Mouse (Mus musculus) cerebellum, adult 11-12 months (tissue): ENCODE data around the gene Asf1b.
A peak's percentile ranks its signal among the peaks of the same experiment; 100 is the strongest.

Source experiments
- DNase-seq: peaks from one replicate; pipeline ENCODE4 v3.0.0; 2022

The Asf1b gene

DNA sequence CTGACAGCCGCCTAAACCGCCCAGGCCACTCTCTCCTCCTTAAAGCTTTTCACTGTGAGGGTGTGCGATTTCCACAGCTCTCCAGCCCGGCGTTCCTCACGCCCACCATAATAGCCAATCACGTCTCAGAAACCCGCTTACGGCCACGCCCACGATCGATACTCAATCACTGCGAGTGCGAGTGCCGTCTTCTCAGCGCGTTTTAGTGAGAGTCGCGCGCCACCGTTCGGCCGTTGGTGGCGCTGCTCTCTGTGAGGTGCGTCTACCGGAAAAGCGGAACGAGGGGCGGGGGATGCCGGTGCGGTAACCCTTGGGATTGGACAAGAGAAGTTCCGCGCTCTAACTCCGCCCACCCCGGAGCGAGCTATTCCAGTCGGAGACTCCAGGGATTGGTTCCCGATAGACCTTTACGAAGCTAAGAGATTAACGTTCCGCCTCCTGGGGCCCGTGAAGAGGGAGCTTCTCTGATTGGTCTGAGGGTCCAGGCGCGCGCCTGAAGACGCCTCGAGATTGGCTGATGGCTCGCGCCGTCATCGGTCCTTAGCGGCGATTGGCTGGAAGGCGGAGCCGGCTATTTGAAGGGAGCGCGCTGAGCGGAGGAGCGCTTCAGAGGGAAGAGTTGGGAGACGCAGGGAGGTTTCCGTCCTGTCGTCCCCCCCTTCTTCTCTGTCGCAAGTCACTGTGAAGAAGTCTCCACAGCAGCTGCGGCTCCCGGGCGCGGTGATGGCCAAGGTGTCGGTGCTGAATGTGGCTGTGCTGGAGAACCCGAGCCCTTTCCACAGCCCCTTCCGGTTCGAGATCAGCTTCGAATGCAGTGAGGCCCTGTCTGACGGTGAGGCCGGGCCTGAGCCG is at the start of gene Asf1b, which contains the start of gene Gm10644:
Gene Asf1b, plus strand, starts transcription at position 402 of the 852 bp plus-strand sequence.
Gene Gm10644, minus strand, starts transcription at position 100 of the 852 bp plus-strand sequence.
- DNase-seq: peak; percentile 99

GRCm38 (mm10) chr8:83908583-83908982 is 46.7 kb upstream of the Asf1b start:
- DNase-seq: no peak

GRCm38 (mm10) chr8:83909311-83909710 is 46.0 kb upstream of the Asf1b start:
- DNase-seq: no peak

GRCm38 (mm10) chr8:83911809-83912731 is 43.2 kb upstream of the Asf1b start:
- DNase-seq: no peak

DNA sequence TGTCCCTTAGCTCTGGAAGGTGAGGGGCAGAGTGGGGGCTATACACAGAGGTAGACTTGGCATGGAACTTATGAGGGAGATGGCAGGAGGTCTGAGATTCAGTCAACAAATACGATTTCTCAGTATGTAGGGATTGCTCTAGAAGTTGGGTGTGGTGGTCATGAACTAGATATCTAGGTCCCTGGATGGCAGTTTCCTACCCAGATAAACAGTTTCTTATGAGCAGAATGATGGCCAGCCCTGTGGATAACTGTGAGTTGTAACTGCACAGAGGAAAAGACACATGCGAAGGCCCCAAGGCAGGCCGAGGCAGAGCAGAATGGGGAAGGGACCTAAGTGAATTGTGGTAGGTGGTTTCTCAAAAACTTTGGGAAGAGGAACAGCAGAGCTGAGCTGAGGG is 41.1 kb upstream of the Asf1b start:
- no peak for DNase-seq

DNA sequence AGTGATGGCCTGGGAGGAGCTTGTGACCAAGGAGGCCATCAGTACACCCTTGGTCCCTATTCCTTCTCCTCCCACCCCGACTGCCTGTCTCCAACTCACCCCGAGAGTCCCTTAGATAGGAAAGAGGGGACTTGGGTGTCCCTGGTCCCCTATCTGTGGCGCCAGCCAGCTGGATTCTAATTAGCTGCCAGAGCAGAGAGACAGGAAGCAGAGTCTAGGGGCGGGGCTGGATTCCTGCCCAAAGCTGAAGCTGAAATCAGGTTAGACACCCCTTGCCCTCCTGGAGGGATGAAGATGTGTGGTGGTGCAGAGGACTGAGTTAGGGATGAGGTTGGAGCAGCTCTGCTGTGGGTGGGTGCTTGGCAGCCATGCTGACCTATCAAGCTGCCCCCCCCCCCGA is 40.4 kb upstream of the Asf1b start:
- no peak for DNase-seq

DNA sequence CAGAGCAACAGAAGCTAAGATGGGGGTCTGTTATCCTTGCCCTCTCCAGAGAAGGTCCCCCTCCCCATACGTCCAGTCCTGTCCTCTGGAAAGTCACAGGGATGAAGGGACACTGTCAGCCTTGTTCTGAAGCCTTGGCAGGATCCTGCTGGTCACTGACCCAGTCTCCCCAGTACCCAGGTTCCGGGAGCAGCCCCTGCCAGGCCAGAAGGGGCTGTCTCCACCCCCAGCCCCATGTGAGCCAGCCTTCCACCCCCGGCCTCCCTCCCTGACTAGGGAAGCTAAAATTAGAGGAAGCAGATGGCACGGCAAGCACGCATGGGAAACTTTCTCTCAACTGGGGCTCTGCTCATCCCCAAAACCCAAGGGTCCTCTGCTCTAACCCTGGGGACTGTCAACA is 39.3 kb upstream of the Asf1b start:
- DNase-seq: no peak

DNA sequence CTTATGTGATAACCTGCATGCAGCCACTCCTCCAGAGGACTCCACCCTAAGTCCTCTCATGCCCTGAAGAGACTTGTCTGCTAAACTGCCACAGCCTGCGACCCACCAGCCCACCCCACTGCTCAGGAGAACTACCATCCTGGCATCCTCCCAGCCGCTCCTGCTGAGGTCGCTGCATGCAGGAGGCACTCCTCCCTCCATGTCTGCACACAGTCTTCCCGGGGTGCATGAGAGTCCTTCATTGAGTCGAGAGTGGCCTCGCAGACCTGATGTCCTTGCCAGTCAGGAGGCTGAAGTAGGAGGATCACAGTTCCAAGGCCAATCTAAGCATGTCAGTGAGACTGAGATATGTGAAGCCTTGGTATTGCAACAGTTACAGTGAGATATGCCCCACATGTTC is 37.7 kb upstream of the Asf1b start:
- no peak for DNase-seq

DNA sequence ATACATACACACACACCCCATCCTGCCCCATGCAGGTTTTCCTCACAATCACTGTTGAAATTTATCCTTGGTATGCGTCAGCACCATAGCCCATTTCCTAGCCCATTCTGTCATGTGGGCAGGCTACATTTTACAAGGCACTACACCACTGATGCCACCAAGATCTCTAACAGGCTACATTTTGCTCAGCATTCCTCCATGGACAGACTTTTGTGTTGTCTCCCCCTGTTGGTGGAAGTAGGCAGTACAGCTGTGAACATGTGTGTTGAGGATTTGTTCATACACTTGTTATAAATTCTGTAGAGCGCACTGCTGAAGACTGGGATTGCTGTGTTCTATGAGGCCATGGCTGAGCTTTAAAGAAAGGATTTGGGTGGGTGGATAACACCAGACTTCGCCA is 33.7 kb upstream of the Asf1b start:
- peak; percentile 63 for DNase-seq

- no peak for DNase-seq
These were observed 32.6 kb upstream of the Asf1b start for GRCm38 (mm10) chr8:83922727-83923126.

GRCm38 (mm10) chr8:83924585-83924984 is 30.7 kb upstream of the Asf1b start:
- no peak for DNase-seq

- DNase-seq: no peak
These were observed 29.0 kb upstream of the Asf1b start for GRCm38 (mm10) chr8:83926266-83926665.

DNA sequence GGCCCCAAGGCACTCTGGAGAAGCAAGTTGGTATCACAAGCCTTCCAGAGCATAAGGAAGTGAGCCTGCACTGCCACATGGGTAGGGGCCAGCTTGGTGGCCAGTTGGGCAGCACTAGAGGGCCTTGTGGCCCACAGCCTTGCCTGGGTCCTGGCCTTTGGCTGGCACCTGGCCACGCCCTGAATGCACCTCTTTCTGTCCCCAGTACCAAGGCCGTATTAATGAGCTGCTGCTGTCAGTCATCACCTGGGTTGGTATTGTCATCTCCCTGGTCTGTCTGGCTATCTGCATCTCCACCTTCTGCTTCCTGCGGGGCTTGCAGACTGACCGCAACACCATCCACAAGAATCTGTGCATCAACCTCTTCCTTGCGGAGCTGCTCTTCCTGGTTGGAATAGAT is 21.1 kb upstream of the Asf1b start:
- DNase-seq: peak; percentile 7

GRCm38 (mm10) chr8:83934994-83935393 is 20.3 kb upstream of the Asf1b start:
- DNase-seq: no peak

GRCm38 (mm10) chr8:83935435-83935834 is 19.9 kb upstream of the Asf1b start:
- no peak for DNase-seq

- no peak for DNase-seq
These were observed 17.7 kb upstream of the Asf1b start for GRCm38 (mm10) chr8:83937645-83938044.

GRCm38 (mm10) chr8:83938330-83938729 is 17.0 kb upstream of the Asf1b start:
- DNase-seq: peak; percentile 21

GRCm38 (mm10) chr8:83941066-83941677 is 14.1 kb upstream of the Asf1b start:
- DNase-seq: peak; percentile 17

GRCm38 (mm10) chr8:83942446-83942845 is 12.9 kb upstream of the Asf1b start:
- DNase-seq: no peak

DNA sequence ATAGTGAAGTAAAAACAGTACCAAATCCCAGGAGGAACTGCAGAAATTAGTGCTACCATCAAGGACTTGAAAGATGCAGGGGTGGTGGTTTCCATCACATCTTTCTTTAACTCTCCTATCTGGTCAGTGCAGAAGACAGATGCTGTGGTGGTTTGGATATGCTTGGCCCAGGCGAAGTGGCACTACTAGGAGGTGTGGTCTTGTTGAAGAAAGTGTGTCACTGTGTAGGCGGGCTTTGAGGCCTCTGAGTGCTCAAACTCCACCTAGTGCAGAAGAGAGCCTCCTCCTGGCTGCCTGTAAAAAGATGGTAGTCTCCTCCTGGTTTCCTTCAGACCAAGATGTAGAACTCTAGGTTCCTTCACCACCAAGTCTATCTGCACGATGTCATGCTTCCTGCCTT is 9.8 kb upstream of the Asf1b start:
- no peak for DNase-seq

GRCm38 (mm10) chr8:83954749-83955105 is 580 bp upstream of the Asf1b start:
- no peak for DNase-seq

DNA sequence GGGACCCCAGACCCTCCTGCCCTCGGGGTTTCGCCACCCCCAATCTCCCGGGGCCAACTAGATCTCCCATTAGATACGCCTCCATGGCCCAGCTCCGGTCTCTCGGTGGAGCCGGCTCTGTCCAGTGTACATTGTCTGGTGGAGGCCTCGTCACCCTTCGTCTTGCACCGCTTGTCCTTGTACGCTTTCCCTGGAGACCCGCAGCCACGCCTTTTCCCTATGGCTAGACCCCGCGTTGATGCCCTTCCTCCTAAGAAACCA is 581 bp downstream of the Asf1b start:
- DNase-seq: peak; percentile 61

- DNase-seq: no peak
These were observed 1.5 kb downstream of the Asf1b start for GRCm38 (mm10) chr8:83956789-83957188.
